Comparison of ENCODE assay signal across 14 mouse cellular contexts in the genomic region with DNA sequence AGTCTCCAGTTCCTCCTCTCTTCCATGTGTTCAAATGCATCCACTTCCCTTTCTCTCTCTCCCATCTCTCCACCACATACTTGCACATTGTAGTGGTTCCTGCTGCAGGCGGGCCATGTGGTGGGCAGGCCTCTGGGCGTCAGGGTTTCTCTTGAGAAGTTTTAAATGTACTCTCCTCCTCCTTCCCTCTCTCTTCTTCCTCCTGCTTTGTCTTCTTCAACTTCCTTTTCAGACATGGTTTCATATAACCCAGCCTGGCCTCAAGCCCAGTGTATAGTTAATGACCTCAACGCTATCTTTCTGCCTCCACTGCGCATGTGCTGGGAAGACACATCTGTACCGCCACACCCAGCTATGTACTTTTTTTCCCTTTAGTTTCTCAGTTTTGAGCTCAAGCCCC.
A peak's percentile ranks its signal among the peaks of the same experiment; 100 is the strongest.
DNase-seq lines count a peak whose midpoint lies in the region; ATAC-seq lines count a peak whose summit lies in the region.
"Had no signal": no experiment of that assay in that cellular context is flagged by ENCODE, and none has a peak within 500 bp of the region (broad histone marks: within the 10 kb centered on the region; RNA-seq: fewer than 3 reads in every experiment).

No protein-coding gene starts in this region.

- H3K36me3 ChIP-seq in heart, embryonic 11.5 days (ENCODE audit: control insufficient read depth, insufficient read depth, low read length): no peaks in the 10 kb centered on the region
- no peaks in the 10 kb centered on the region for H3K36me3 ChIP-seq in neural tube, embryonic 15.5 days
- no peaks in the 10 kb centered on the region for H3K36me3 ChIP-seq in kidney, embryonic 16.5 days (ENCODE audit: insufficient read depth, low read length)
- H3K36me3 ChIP-seq: heart, embryonic 13.5 days; midbrain, embryonic 12.5 days had no signal

- no peaks in the 10 kb centered on the region for H3K27me3 ChIP-seq in heart, embryonic 11.5 days (ENCODE audit: control insufficient read depth, insufficient read depth, low read length)
- H3K27me3 ChIP-seq in neural tube, embryonic 15.5 days (replicated peaks): no peaks in the 10 kb centered on the region
- no peaks in the 10 kb centered on the region for H3K27me3 ChIP-seq in kidney, embryonic 16.5 days (ENCODE audit: insufficient read depth, low read length)
- H3K27me3 ChIP-seq: CH12.LX; heart, embryonic 13.5 days; midbrain, embryonic 12.5 days had no signal

- no peaks in the 10 kb centered on the region for H3K9me3 ChIP-seq in heart, embryonic 11.5 days (replicated peaks; ENCODE audit: control insufficient read depth, low read length)
- no peaks in the 10 kb centered on the region for H3K9me3 ChIP-seq in neural tube, embryonic 15.5 days (replicated peaks)
- H3K9me3 ChIP-seq in kidney, embryonic 16.5 days (ENCODE audit: low read length): no peaks in the 10 kb centered on the region
- H3K9me3 ChIP-seq: heart, embryonic 13.5 days; midbrain, embryonic 12.5 days had no signal

- H3K4me1 ChIP-seq in heart, embryonic 11.5 days (ENCODE audit: control insufficient read depth, insufficient read depth, low read length): no peaks in the 10 kb centered on the region
- 0 out of 2 replicates have a peak, but pooled peaks cover 4% of the 10 kb centered on the region for H3K4me1 ChIP-seq in neural tube, embryonic 15.5 days
- H3K4me1 ChIP-seq in kidney, embryonic 16.5 days (ENCODE audit: insufficient read depth, low read length): no peaks in the 10 kb centered on the region
- H3K4me1 ChIP-seq: midbrain, embryonic 12.5 days had no signal

- H3K27ac ChIP-seq in heart, embryonic 11.5 days (ENCODE audit: low read depth, low read length): no peak overlapping the region
- H3K27ac ChIP-seq in neural tube, embryonic 15.5 days (replicated peaks): no peak overlapping the region
- H3K27ac ChIP-seq in kidney, embryonic 16.5 days (ENCODE audit: low read length): no peak overlapping the region
- H3K27ac ChIP-seq: heart, embryonic 13.5 days; midbrain, embryonic 12.5 days had no signal

- H3K9ac ChIP-seq in heart, embryonic 11.5 days (ENCODE audit: low read depth, low read length): no peak overlapping the region
- H3K9ac ChIP-seq in neural tube, embryonic 15.5 days (replicated peaks): no peak overlapping the region
- H3K9ac ChIP-seq in kidney, embryonic 16.5 days (replicated peaks; ENCODE audit: low read length): no peak overlapping the region
- H3K9ac ChIP-seq: heart, embryonic 13.5 days; midbrain, embryonic 12.5 days had no signal

- 93% methylated on average over 5 of the region's 5 CpGs for WGBS in heart, embryonic 11.5 days (ENCODE audit: insufficient replicate concordance)
- 14% methylated on average over 5 of the region's 5 CpGs for WGBS in large intestine, adult 2 months
- WGBS in neural tube, embryonic 15.5 days: 90% methylated on average over 5 of the region's 5 CpGs
- 78% methylated on average over 5 of the region's 5 CpGs for WGBS in kidney, embryonic 16.5 days

- no peak overlapping the region for H3K4me2 ChIP-seq in heart, embryonic 11.5 days
- H3K4me2 ChIP-seq in neural tube, embryonic 15.5 days: no peak overlapping the region
- H3K4me2 ChIP-seq in kidney, embryonic 16.5 days (replicated peaks; ENCODE audit: low read depth, low read length): no peak overlapping the region
- H3K4me2 ChIP-seq: heart, embryonic 13.5 days; midbrain, embryonic 12.5 days had no signal

- peak; percentile 26 for DNase-seq in heart, adult 8-10 months (ENCODE audit: low spot score)
- DNase-seq in urinary bladder, postnatal 14 days (ENCODE audit: low spot score): peak; percentile 41
- DNase-seq in urinary bladder, postnatal 10 days (ENCODE audit: low spot score): no peak
- peak; percentile 69 for DNase-seq in large intestine, adult 2 months (ENCODE audit: low read depth, low spot score)
- no peak for DNase-seq in ovary, postnatal 14 days (ENCODE audit: low spot score)
- DNase-seq: cerebellum, adult 8-10 months; kidney, adult 9 months had no signal

- ATAC-seq in heart, embryonic 11.5 days (replicated peaks; ENCODE audit: insufficient number of reproducible peaks, low FRiP score, low TSS enrichment): no peak
- ATAC-seq in neural tube, embryonic 15.5 days (ENCODE audit: low FRiP score): no peak
- no peak for ATAC-seq in kidney, embryonic 16.5 days (ENCODE audit: low FRiP score, low TSS enrichment)
- ATAC-seq: activated CD4-positive, CD25-positive, alpha-beta regulatory T cell, adult 4 months had no signal

- no peak overlapping the region for H3K4me3 ChIP-seq in heart, embryonic 11.5 days (ENCODE audit: low read depth, low read length)
- no peak overlapping the region for H3K4me3 ChIP-seq in neural tube, embryonic 15.5 days (replicated peaks)
- no peak overlapping the region for H3K4me3 ChIP-seq in kidney, embryonic 16.5 days (ENCODE audit: low read length)
- H3K4me3 ChIP-seq: heart, embryonic 13.5 days; midbrain, embryonic 12.5 days had no signal

Comparison
In these comparisons a context has a peak if more than half of its experiments do, and no peak if none do; other contexts are left out.
1. DNase-seq: peak in heart, adult 8-10 months (single experiment), urinary bladder, postnatal 14 days (single experiment) and large intestine, adult 2 months (single experiment); none in urinary bladder, postnatal 10 days (single experiment) and ovary, postnatal 14 days (single experiment).